15 mouse cellular contexts compared by ENCODE assay signal in genomic region chr5:31253806-31254205, GRCm38 (mm10). TPM values are rescaled to one million over a fixed set of nuclear protein-coding genes. Genes with fewer than 3 reads are reported as not detected.
DNase-seq lines count a peak whose midpoint lies in the region; ATAC-seq and TF ChIP-seq lines count a peak whose summit lies in the region.
"Had no signal": no experiment of that assay in that cellular context is flagged by ENCODE, and none has a peak within 500 bp of the region (broad histone marks: within the 10 kb centered on the region; RNA-seq: fewer than 3 reads in every experiment).

No protein-coding gene starts in this region.

- H3K27ac ChIP-seq in heart, adult 2 months, result peak overlapping the region; percentile 73
- peak overlapping the region; percentile 80 for H3K27ac ChIP-seq in lung, postnatal 0 days (ENCODE audit: low read length)
- peak overlapping the region; percentile 41 for H3K27ac ChIP-seq in intestine, embryonic 15.5 days
- H3K27ac ChIP-seq in stomach, postnatal 0 days (replicated peaks), result peak overlapping the region; percentile 82
- H3K27ac ChIP-seq: forebrain, embryonic 13.5 days; liver, embryonic 14.5 days; neural tube, embryonic 13.5 days had no signal

- TF ChIP-seq CTCF in heart, adult 2 months (IDR thresholded peaks at IDR 0.05), result no peak
- TF ChIP-seq CTCF in lung, postnatal 0 days (IDR thresholded peaks at IDR 0.05), result no peak
- no peak for TF ChIP-seq CTCF in stomach, postnatal 0 days (IDR thresholded peaks at IDR 0.05; ENCODE audit: low read depth)

- no peaks in the 10 kb centered on the region for H3K9me3 ChIP-seq in lung, postnatal 0 days (ENCODE audit: low read length)
- no peaks in the 10 kb centered on the region for H3K9me3 ChIP-seq in intestine, embryonic 15.5 days
- no peaks in the 10 kb centered on the region for H3K9me3 ChIP-seq in stomach, postnatal 0 days (ENCODE audit: control insufficient read depth, low read length)
- H3K9me3 ChIP-seq: forebrain, embryonic 13.5 days; neural tube, embryonic 13.5 days had no signal

- ATAC-seq in lung, postnatal 0 days, result no peak
- no peak for ATAC-seq in intestine, embryonic 15.5 days
- no peak for ATAC-seq in stomach, postnatal 0 days (ENCODE audit: low FRiP score, low TSS enrichment)
- ATAC-seq: forebrain, embryonic 13.5 days had no signal

- H3K79me2 ChIP-seq in heart, adult 2 months (replicated peaks; ENCODE audit: control insufficient read depth, insufficient read depth, low read length), result no peaks in the 10 kb centered on the region

- 69% methylated on average over 8 of the region's 8 CpGs for WGBS in heart, adult 2 months
- WGBS in lung, postnatal 0 days, result 89% methylated on average over 8 of the region's 8 CpGs
- 93% methylated on average over 8 of the region's 8 CpGs for WGBS in intestine, embryonic 15.5 days
- 86% methylated on average over 8 of the region's 8 CpGs for WGBS in stomach, postnatal 0 days

- TF ChIP-seq EP300 in heart, adult 2 months (IDR thresholded peaks at IDR 0.05; ENCODE audit: insufficient read depth, low read depth, low read length), result no peak
- no peak for TF ChIP-seq EP300 in lung, postnatal 0 days (IDR thresholded peaks at IDR 0.05)
- no peak for TF ChIP-seq EP300 in stomach, postnatal 0 days (optimal IDR thresholded peaks at IDR 0.05)

- peak overlapping the region; percentile 17 for H3K9ac ChIP-seq in heart, adult 2 months (ENCODE audit: low read depth, low read length)
- no peak overlapping the region for H3K9ac ChIP-seq in lung, postnatal 0 days (replicated peaks; ENCODE audit: low read depth)
- H3K9ac ChIP-seq in intestine, embryonic 15.5 days, result no peak overlapping the region
- H3K9ac ChIP-seq in stomach, postnatal 0 days (ENCODE audit: low read length), result no peak overlapping the region
- H3K9ac ChIP-seq: forebrain, embryonic 13.5 days; liver, embryonic 14.5 days; neural tube, embryonic 13.5 days had no signal

- DNase-seq in heart, adult 2 months, result no peak
- no peak for DNase-seq in heart, postnatal 4 days
- DNase-seq in lung, postnatal 0 days (ENCODE audit: low spot score), result peak; percentile 9
- DNase-seq in lung, postnatal 4 days, result no peak
- no peak for DNase-seq in stomach, postnatal 0 days (ENCODE audit: low spot score)
- no peak for DNase-seq in urinary bladder, postnatal 25 days (ENCODE audit: low spot score)
- no peak for DNase-seq in kidney, adult 18-20 months
- DNase-seq: midbrain, embryonic 14.5 days; right cerebral cortex, adult 18-20 months had no signal

- intact Hi-C loops in heart, adult 2 months (cut with DNase I), result no loop called here

- H3K4me1 ChIP-seq in heart, adult 2 months (ENCODE audit: control insufficient read depth, insufficient read depth, low read length), result peaks cover 16% of the 10 kb centered on the region
- H3K4me1 ChIP-seq in lung, postnatal 0 days (ENCODE audit: insufficient read depth, low read depth, low read length), result peaks cover 3% of the 10 kb centered on the region; the same call in 1 of the 2 replicates
- peaks cover 16% of the 10 kb centered on the region for H3K4me1 ChIP-seq in intestine, embryonic 15.5 days (replicated peaks)
- H3K4me1 ChIP-seq in stomach, postnatal 0 days (replicated peaks; ENCODE audit: control insufficient read depth, insufficient read depth), result no peaks in the 10 kb centered on the region

- H3K4me2 ChIP-seq in lung, postnatal 0 days (replicated peaks; ENCODE audit: low read depth, low read length), result peak overlapping the region; percentile 28; the same call in 1 of the 2 replicates
- H3K4me2 ChIP-seq in intestine, embryonic 15.5 days (replicated peaks), result peak overlapping the region; percentile 59
- H3K4me2 ChIP-seq in stomach, postnatal 0 days (replicated peaks; ENCODE audit: low read depth), result peak overlapping the region; percentile 38
- H3K4me2 ChIP-seq: forebrain, embryonic 13.5 days; neural tube, embryonic 13.5 days had no signal

- H3K4me3 ChIP-seq in heart, adult 2 months, result peak overlapping the region; percentile 7; the same call in 1 of the 2 replicates
- no peak overlapping the region for H3K4me3 ChIP-seq in lung, postnatal 0 days (ENCODE audit: low read depth, low read length)
- H3K4me3 ChIP-seq in intestine, embryonic 15.5 days (replicated peaks), result no peak overlapping the region
- no peak overlapping the region for H3K4me3 ChIP-seq in stomach, postnatal 0 days (ENCODE audit: low read depth, low read length)
- H3K4me3 ChIP-seq: forebrain, embryonic 13.5 days; neural tube, embryonic 13.5 days had no signal

- no peaks in the 10 kb centered on the region for H3K27me3 ChIP-seq in heart, adult 2 months (ENCODE audit: control insufficient read depth, insufficient read depth, low read length)
- H3K27me3 ChIP-seq in lung, postnatal 0 days (replicated peaks; ENCODE audit: insufficient read depth, low read length), result no peaks in the 10 kb centered on the region
- no peaks in the 10 kb centered on the region for H3K27me3 ChIP-seq in intestine, embryonic 15.5 days (replicated peaks)
- H3K27me3 ChIP-seq in stomach, postnatal 0 days (ENCODE audit: control insufficient read depth, insufficient read depth, low read length), result no peaks in the 10 kb centered on the region
- H3K27me3 ChIP-seq: forebrain, embryonic 13.5 days; neural tube, embryonic 13.5 days had no signal

- TF ChIP-seq POLR2A in heart, adult 2 months (IDR thresholded peaks at IDR 0.05; ENCODE audit: insufficient read depth, low read depth, low read length), result no peak

- H3K36me3 ChIP-seq in heart, adult 2 months (ENCODE audit: control insufficient read depth, insufficient read depth, low read length), result peaks cover 8% of the 10 kb centered on the region
- H3K36me3 ChIP-seq in lung, postnatal 0 days (ENCODE audit: insufficient read depth, low read length), result peaks cover 28% of the 10 kb centered on the region
- H3K36me3 ChIP-seq in intestine, embryonic 15.5 days, result peaks cover 26% of the 10 kb centered on the region
- peaks cover 24% of the 10 kb centered on the region for H3K36me3 ChIP-seq in stomach, postnatal 0 days (ENCODE audit: control insufficient read depth, insufficient read depth, low read length)

RNA-seq across cellular contexts. Expression of gene Krtcap3, which starts 2.3 kb away (rescaled TPM):
- total RNA-seq in heart, adult 2 months (2021), result 1 to 10 TPM; 1.2 to 1.5 TPM
- polyA plus RNA-seq in heart, adult 2 months (2012; rRNA removed), result 6.4 and 7.2 TPM in 2 replicates
- 1 to 10 TPM; 2.4 to 3.1 TPM for total RNA-seq in heart, postnatal 4 days (2021)
- polyA plus RNA-seq in lung, postnatal 0 days (2015; fragmentation: Nextera tagmentation; extraction: Ambion mirVana), result 44.5 and 50.4 TPM in 2 replicates
- polyA plus RNA-seq in intestine, embryonic 15.5 days (2015; fragmentation: Nextera tagmentation; extraction: Ambion mirVana), result 66.8 and 70.0 TPM in 2 replicates
- polyA plus RNA-seq in stomach, postnatal 0 days (2015; fragmentation: Nextera tagmentation; extraction: Ambion mirVana), result 75.2 and 78.2 TPM in 2 replicates

RNA-seq across cellular contexts. Expression of gene Gm9970, which starts 12.8 kb away (rescaled TPM):
- total RNA-seq in heart, adult 2 months (2021), result not detected
- polyA plus RNA-seq in heart, adult 2 months (2012; rRNA removed), result 0.31 TPM in 1 of 2 replicates, not detected in the other
- not detected for total RNA-seq in heart, postnatal 4 days (2021)
- 0.45 and 0.62 TPM in 2 replicates for polyA plus RNA-seq in lung, postnatal 0 days (2015; fragmentation: Nextera tagmentation; extraction: Ambion mirVana)
- 0.33 TPM in 1 of 2 replicates, not detected in the other for polyA plus RNA-seq in intestine, embryonic 15.5 days (2015; fragmentation: Nextera tagmentation; extraction: Ambion mirVana)
- polyA plus RNA-seq in stomach, postnatal 0 days (2015; fragmentation: Nextera tagmentation; extraction: Ambion mirVana), result 0.38 and 1.0 TPM in 2 replicates
- total RNA-seq: gastrocnemius, postnatal 36 days; layer of hippocampus, postnatal 10 days had no signal
- polyA plus RNA-seq: neural tube, embryonic 13.5 days had no signal

RNA-seq across cellular contexts. Expression of gene Nrbp1, which starts 13.1 kb away (rescaled TPM):
- 10 to 100 TPM; 75.9 to 80.3 TPM for total RNA-seq in heart, adult 2 months (2021)
- 151 and 165 TPM in 2 replicates for polyA plus RNA-seq in heart, adult 2 months (2012; rRNA removed)
- total RNA-seq in heart, postnatal 4 days (2021), result 10 to 100 TPM; 88.1 to 90.0 TPM
- 125 and 131 TPM in 2 replicates for polyA plus RNA-seq in lung, postnatal 0 days (2015; fragmentation: Nextera tagmentation; extraction: Ambion mirVana)
- 133 and 136 TPM in 2 replicates for polyA plus RNA-seq in intestine, embryonic 15.5 days (2015; fragmentation: Nextera tagmentation; extraction: Ambion mirVana)
- polyA plus RNA-seq in stomach, postnatal 0 days (2015; fragmentation: Nextera tagmentation; extraction: Ambion mirVana), result 95.3 and 95.9 TPM in 2 replicates

RNA-seq across cellular contexts. Expression of gene Ppm1g, which starts 33.3 kb away (rescaled TPM):
- 10 to 100 TPM; 51.1 to 60.8 TPM for total RNA-seq in heart, adult 2 months (2021)
- polyA plus RNA-seq in heart, adult 2 months (2012; rRNA removed), result 26.6 and 35.1 TPM in 2 replicates
- total RNA-seq in heart, postnatal 4 days (2021), result 10 to 100 TPM; 94.7 to 97.0 TPM
- 77.6 TPM in 2 replicates for polyA plus RNA-seq in lung, postnatal 0 days (2015; fragmentation: Nextera tagmentation; extraction: Ambion mirVana)
- polyA plus RNA-seq in intestine, embryonic 15.5 days (2015; fragmentation: Nextera tagmentation; extraction: Ambion mirVana), result 124 and 132 TPM in 2 replicates
- polyA plus RNA-seq in stomach, postnatal 0 days (2015; fragmentation: Nextera tagmentation; extraction: Ambion mirVana), result 57.8 and 59.4 TPM in 2 replicates

RNA-seq across cellular contexts. Expression of gene Ift172, which starts 37.1 kb away (rescaled TPM):
- total RNA-seq in heart, adult 2 months (2021), result 10 to 100 TPM; 37.2 to 42.9 TPM
- polyA plus RNA-seq in heart, adult 2 months (2012; rRNA removed), result 28.0 and 30.2 TPM in 2 replicates
- total RNA-seq in heart, postnatal 4 days (2021), result 10 to 100 TPM; 27.1 to 38.4 TPM
- polyA plus RNA-seq in lung, postnatal 0 days (2015; fragmentation: Nextera tagmentation; extraction: Ambion mirVana), result 24.2 and 25.6 TPM in 2 replicates
- polyA plus RNA-seq in intestine, embryonic 15.5 days (2015; fragmentation: Nextera tagmentation; extraction: Ambion mirVana), result 20.1 and 21.4 TPM in 2 replicates
- 20.0 and 20.3 TPM in 2 replicates for polyA plus RNA-seq in stomach, postnatal 0 days (2015; fragmentation: Nextera tagmentation; extraction: Ambion mirVana)
